Mouse (Mus musculus): ENCODE data around the gene Mitf. TPM values are rescaled to one million over a fixed set of nuclear protein-coding genes. Genes with fewer than 3 reads are reported as not detected.

Gene Mitf
- total RNA-seq, 2 experiments from 2014 or later, result 54.0 to 58.1 TPM

DNA sequence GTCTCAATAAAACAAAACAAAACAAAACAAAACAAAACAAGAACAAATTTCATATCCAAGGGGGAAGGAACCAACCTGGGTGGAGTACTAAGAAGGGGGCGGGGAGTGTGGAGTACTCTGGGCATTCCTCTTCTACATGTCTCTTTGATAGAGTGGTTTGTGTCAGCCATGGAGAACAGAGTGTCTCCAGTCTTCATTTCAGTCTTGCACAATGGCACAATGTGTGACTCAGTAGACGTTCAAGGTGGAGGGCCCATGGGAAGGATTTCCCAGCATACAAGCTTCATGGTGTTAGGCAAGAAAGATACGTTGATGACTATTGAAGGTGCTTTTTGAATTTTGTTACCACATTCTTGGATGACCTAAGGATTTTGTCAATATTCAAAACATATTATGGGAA lies 117.4 kb downstream of the Mitf start:
- DNase-seq, result no peak

GRCm38 (mm10) chr6:97929051-97929450 lies 122.2 kb downstream of the Mitf start:
- intact Hi-C loops (cut with DNase I), result no loop called here

More for the DNA sequence above, 117.4 kb downstream of the Mitf start:
- intact Hi-C loops (cut with DNase I), result no loop called here

GRCm38 (mm10) chr6:97929466-97929865 lies 122.6 kb downstream of the Mitf start:
- peak; percentile 76 to 83 for DNase-seq

More at GRCm38 (mm10) chr6:97929051-97929450, 122.2 kb downstream of the Mitf start:
- DNase-seq, result peak in 1 of 2 experiments; percentile 38

GRCm38 (mm10) chr6:97937139-97937538 lies 130.3 kb downstream of the Mitf start:
- intact Hi-C loops (cut with DNase I), result loop anchor here (5.0 kb wide), 1 partner anchor 60 kb away; no protein-coding TSS in a partner anchor
- no peak for DNase-seq

More at GRCm38 (mm10) chr6:97929466-97929865, 122.6 kb downstream of the Mitf start:
- intact Hi-C loops (cut with DNase I), result no loop called here

DNA sequence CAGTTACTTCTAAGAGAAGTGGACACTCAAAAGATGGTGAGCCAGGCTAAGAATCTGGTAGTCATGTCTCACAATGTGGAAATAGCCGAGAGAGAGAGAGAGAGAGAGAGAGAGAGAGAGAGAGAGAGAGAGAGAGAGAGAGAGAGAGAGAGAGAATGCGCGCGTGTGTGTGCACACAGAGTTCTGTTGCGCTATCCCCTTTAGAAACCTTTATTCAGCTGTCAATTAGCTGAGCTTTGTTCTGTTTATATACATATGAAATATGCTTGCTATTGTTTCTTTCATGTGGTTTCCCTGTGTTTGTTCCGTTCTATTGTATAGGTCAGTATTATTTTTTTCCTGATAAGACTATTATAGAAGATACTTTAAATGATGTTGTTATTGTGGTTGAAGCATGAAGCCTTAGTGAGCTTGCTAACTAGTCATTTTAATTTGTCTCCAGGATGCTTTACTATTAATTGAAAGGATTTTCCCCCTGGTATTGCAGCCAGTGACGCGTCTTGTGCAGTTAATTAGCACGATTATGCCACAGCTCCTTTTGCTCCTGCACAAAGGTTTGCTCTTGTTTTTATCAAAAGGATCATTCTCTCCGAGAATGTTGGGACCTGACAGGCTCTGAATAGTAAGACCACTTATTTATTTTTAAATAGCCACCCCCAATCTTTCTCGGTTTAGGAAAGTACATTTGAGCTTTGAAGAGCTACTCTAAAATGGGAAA lies 131.2 kb downstream of the Mitf start:
- no peak for DNase-seq
- intact Hi-C loops (cut with DNase I), result loop anchor here (5.0 kb wide), 1 partner anchor 59 kb away; no protein-coding TSS in a partner anchor

- intact Hi-C loops (cut with DNase I), result no loop called here
- no peak for DNase-seq
Measured at GRCm38 (mm10) chr6:97940916-97941315, 134.1 kb downstream of the Mitf start.

GRCm38 (mm10) chr6:97950033-97950881 lies 143.4 kb downstream of the Mitf start:
- DNase-seq, result no peak
- intact Hi-C loops (cut with DNase I), result no loop called here

DNA sequence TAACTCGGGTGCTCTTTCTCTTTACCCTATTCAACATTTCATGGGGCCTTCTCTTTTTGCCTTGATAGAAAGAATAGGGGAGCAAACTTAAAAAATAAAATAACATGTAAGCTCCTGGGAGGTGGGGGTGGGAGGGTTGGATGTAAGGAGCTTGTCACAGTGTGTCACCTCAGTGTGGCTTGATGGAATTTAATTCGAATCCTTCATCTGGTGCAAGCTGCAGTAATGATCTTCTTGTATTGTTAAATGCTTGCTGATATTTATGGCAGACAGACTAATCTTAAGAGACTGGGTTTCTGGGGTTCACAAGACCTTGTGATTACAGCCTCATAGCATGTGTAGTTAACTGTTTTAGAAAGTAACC lies 144.0 kb downstream of the Mitf start:
- DNase-seq, result no peak
- intact Hi-C loops (cut with DNase I), result no loop called here

DNA sequence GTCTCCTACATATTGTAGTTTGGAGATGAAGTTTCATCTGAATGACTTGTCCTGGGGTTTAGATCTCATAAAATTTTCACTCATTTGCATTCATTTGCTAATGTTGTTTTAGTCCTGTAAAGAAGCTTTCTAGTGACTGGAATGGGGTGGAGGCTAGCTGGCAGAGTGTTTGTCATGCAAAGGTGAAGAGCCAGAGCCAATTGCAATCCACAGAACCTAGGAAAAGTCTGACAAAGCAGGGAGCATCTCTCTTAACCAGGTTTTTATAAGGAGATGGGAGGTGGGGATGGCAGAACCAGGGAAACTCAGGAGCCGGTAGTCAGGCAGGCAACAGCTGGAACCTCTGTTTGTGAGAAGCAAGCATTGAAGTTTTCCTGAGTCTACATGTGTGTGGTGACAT lies 144.9 kb downstream of the Mitf start:
- no peak for DNase-seq
- intact Hi-C loops (cut with DNase I), result no loop called here

- intact Hi-C loops (cut with DNase I), result no loop called here
- peak in 1 of 2 experiments; percentile 37 for DNase-seq
Measured at GRCm38 (mm10) chr6:97952845-97953244, 146.0 kb downstream of the Mitf start.

DNA sequence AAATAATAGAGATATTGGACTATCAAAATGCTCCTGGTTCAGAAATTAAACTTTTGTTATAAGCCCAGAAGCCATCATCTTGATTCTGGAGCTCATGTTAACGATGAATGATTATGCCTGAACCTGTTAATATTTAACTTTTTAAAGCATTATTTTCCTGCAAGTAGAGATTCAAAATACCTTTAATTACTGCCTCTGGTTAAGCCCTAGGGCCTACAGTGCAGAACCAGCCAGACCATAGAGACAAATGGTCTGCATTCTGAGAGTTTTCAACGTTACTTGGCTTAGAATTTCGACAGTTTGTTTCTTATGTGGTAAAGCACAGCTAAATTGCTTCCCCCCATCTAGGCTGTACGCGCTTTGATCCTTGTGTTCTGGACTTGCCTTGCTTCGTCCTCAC lies 149.3 kb downstream of the Mitf start:
- no peak for DNase-seq
- intact Hi-C loops (cut with DNase I), result no loop called here

- no peak for DNase-seq
- intact Hi-C loops (cut with DNase I), result no loop called here
Measured at GRCm38 (mm10) chr6:97956636-97957035, 149.8 kb downstream of the Mitf start.

DNA sequence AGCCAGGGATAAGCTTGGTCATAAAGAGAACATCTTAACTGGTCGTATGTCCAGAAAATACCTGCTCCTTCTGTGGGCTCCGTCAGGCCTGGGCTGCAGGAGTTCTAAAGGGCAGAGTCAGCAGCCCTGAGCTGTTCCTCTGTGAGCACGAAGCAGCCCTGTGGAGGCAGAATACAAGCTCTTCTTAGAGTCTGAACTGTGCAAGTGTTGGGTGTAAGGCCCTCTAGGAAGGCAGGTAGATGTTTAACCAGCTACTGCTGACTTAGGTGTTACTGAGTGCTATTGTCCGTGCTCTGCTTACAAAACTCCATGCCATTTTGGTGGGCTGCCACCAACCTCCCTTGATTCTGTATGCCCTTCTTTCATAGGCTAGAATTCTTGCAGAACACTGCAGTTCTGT lies 151.4 kb downstream of the Mitf start:
- no peak for DNase-seq
- intact Hi-C loops (cut with DNase I), result no loop called here

GRCm38 (mm10) chr6:97961776-97962175 lies 154.9 kb downstream of the Mitf start:
- intact Hi-C loops (cut with DNase I), result no loop called here
- no peak for DNase-seq

DNA sequence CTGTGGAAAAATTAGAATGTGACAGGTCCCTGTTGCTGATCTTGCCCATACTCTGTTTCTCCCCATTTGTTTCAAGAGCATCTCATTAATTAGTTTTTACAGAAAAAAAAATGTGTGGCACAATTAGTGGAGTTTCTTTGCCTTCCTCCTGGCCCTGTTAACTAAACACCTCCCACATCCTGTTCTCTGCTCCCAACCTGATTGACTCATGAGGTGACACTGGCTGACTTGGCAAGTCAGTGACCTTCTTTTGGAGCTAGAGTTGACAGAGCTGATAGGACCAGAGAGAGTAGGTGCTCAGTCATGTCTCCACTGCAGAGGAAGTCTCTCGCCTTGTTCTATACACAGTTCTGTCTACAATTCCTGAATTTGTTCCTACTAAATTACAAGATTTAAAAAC lies 155.5 kb downstream of the Mitf start:
- peak in 1 of 2 experiments; percentile 36 for DNase-seq
- intact Hi-C loops (cut with DNase I), result no loop called here

GRCm38 (mm10) chr6:97964750-97965149 lies 157.9 kb downstream of the Mitf start:
- intact Hi-C loops (cut with DNase I), result no loop called here
- DNase-seq, result no peak

- intact Hi-C loops (cut with DNase I), result no loop called here
- DNase-seq, result no peak
Measured at GRCm38 (mm10) chr6:97981668-97982067, 174.8 kb downstream of the Mitf start.

GRCm38 (mm10) chr6:97985658-97986057 lies 178.8 kb downstream of the Mitf start:
- DNase-seq, result no peak
- intact Hi-C loops (cut with DNase I), result no loop called here

GRCm38 (mm10) chr6:97986417-97986816 lies 179.6 kb downstream of the Mitf start:
- no peak for DNase-seq
- intact Hi-C loops (cut with DNase I), result no loop called here

- DNase-seq, result no peak
- intact Hi-C loops (cut with DNase I), result no loop called here
Measured at GRCm38 (mm10) chr6:97993507-97993906, 186.7 kb downstream of the Mitf start.

GRCm38 (mm10) chr6:97995606-97996307 lies 188.9 kb downstream of the Mitf start:
- no peak for DNase-seq
- intact Hi-C loops (cut with DNase I), result loop anchor here (5.0 kb wide), 1 partner anchor 58 kb away; no protein-coding TSS in a partner anchor

Data from heart, postnatal 10 days (tissue).